Mouse (Mus musculus) left cerebral cortex, adult 2 months (tissue): ENCODE measurements around the gene Homer3. TPM values are rescaled to one million over a fixed set of nuclear protein-coding genes. Genes with fewer than 3 reads are reported as not detected.
A peak's percentile ranks its signal among the peaks of the same experiment; 100 is the strongest.

Experiments
- DNase-seq, 2 experiments: peaks; one replicate each; pipeline ENCODE4 v3.0.0; 2021 to 2022; ENCODE audit warnings: low spot score in 2 of 2, mixed read lengths in 1 of 2; ENCODE audit errors: extremely low spot score in 1 of 2
- H3K27ac ChIP-seq: fragments of 200-600 bp; 2 replicates; pipeline ENCODE4 v1.8.1; 2022
- H3K4me3 ChIP-seq: fragments of 200-600 bp; 2 replicates; pipeline ENCODE4 v1.8.1; 2022
- CTCF ChIP-seq: fragments of 200-600 bp; IDR thresholded peaks from 2 replicates; pipeline ENCODE4 v1.8.1; 2022; ENCODE audit warnings: antibody characterized with exemption, mild to moderate bottlenecking, moderate library complexity
- intact Hi-C: fragments of 180-260 bp; cut with DNase I; formaldehyde crosslinking; loops from one replicate; pipeline ENCODE4 v1.15.1; 2025
- long read RNA-seq, 2 experiments: library from polyadenylated mRNA; stranded (forward); transcript quantifications; one replicate each; pipeline ENCODE4 v2.0.0; 2021; ENCODE audit warnings: borderline mapping rate in 2 of 2
- total RNA-seq, 2 experiments: library from RNA; stranded (reverse); gene quantifications; 2 replicates each; pipeline ENCODE4 v1.2.3; 2021

Gene Homer3
- 1 to 10 TPM; 6.9 to 7.3 TPM for total RNA-seq
- long read RNA-seq, experiment 1, transcript Homer3-203 (10 exons, 2,445 nt), result major isoform, 12 of 13 reads
- long read RNA-seq, experiment 1, partial matches to known transcripts, result 1 of 13 reads
- long read RNA-seq, experiment 1, other reads (novel, unspliced or antisense), result 0 of 13 reads
- long read RNA-seq, experiment 2, partial matches to known transcripts, result 1 of 11 reads
- long read RNA-seq, experiment 2, other reads (novel, unspliced or antisense), result 5 of 11 reads

DNA sequence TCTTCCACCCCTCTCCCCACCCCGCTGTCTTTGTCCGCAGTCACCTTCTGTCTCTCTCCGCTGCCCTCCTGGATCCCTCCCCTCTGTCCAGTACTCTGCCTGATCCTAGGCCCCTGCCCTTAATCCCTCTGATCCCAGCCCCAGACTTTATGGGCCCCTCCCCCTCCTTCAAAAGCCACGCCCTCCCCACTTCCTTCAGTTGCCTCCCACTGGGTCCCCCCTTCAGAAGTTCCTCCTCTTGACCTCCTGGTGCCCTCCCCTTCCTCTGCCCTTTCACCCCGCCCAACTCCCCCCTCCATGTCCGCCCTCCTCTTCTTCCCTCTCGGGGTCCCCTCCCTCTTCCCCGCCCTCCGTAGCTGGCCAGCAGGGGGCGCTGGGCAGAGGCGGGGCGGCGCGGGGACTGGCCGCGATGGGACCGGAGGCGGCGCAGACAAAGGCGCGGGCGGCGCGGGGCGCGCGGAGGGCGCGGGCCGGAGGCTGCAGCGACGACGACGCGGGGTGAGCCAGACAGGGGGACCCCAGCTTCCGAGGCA lies at the start of gene Homer3:
Gene Homer3, plus strand, starts transcription at position 225 of the 533 bp plus-strand sequence.
- intact Hi-C loops, result no loop called here
- DNase-seq, result peak; percentile 79
- Histone ChIP-seq H3K27ac (peak within 1 kb of the TSS; percentile 45), H3K4me3 (peak within 1 kb of the TSS; percentile 58)
- peak; percentile 77 for TF ChIP-seq CTCF

DNA sequence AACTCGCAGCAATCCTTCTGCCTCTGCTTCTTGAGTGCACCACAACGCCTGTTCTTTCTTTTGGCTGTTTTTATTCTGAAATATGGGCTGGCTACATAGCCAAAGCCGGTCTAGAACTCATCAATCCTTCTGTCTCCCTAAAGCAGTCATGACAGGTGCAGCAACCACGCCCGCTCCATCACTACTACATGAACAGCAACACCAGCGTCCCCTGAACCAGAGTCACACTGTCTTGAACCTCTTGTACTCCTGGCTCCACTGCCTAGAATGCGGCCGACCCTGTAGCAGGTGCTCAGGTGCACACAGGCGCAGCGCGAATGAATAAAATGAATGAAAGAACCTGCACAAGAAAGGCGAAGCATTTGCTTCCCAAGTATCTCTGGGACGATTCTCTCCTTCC lies 49.0 kb upstream of the Homer3 start:
- TF ChIP-seq CTCF, result no peak
- peak in 1 of 2 experiments; percentile 21 for DNase-seq
- intact Hi-C loops, result loop anchor here (2.0 kb wide), 1 partner anchor 23 kb away; no protein-coding TSS in a partner anchor
- Histone ChIP-seq H3K27ac (peak overlapping the region; percentile 100), H3K4me3 (peak overlapping the region; percentile 69)

GRCm38 (mm10) chr8:70234080-70234780 lies 48.4 kb upstream of the Homer3 start, which contains the start of the genes Sugp2 and Armc6:
Sugp2 (plus strand) TSS chr8:70234226.
Armc6 (minus strand) TSS chr8:70234466.
- intact Hi-C loops, result loop anchor here (2.0 kb wide), 1 partner anchor 23 kb away; no protein-coding TSS in a partner anchor
- H3K4me3 ChIP-seq, result peak within 1 kb of the TSS; percentile 69
- peak within 1 kb of the TSS; percentile 100 for H3K27ac ChIP-seq
- peak; percentile 93 to 95 for DNase-seq
- no peak; the same call in 1 of the 2 replicates for TF ChIP-seq CTCF

GRCm38 (mm10) chr8:70234781-70235128 lies 47.9 kb upstream of the Homer3 start:
- intact Hi-C loops, result loop anchor here (2.0 kb wide), 1 partner anchor 24 kb away; no protein-coding TSS in a partner anchor
- Histone ChIP-seq H3K4me3 (peak overlapping the region; percentile 69), H3K27ac (peak overlapping the region; percentile 100)
- DNase-seq, result no peak
- TF ChIP-seq CTCF, result no peak; the same call in 1 of the 2 replicates

DNA sequence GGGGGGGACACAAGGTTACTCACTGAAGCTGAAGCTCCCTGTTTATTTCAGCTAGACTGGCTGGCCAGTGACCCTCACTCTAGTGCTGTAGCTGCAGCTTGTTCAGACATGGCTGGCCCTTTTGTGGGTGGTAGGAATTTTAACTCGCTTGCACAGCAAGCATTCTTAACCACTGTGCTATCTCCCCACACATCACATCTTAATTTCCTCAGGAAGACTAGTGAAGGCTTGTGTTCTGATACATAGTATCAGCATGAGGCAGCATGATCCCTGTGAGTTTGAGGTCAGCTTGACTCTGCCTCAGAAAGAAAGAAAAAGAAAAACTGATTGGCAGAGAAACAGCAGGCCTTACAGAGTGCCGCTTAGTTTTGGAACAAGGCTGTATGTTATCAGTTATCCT lies 44.8 kb upstream of the Homer3 start:
- Histone ChIP-seq H3K27ac (no peak overlapping the region), H3K4me3 (no peak overlapping the region)
- intact Hi-C loops, result no loop called here
- no peak for TF ChIP-seq CTCF
- DNase-seq, result no peak

DNA sequence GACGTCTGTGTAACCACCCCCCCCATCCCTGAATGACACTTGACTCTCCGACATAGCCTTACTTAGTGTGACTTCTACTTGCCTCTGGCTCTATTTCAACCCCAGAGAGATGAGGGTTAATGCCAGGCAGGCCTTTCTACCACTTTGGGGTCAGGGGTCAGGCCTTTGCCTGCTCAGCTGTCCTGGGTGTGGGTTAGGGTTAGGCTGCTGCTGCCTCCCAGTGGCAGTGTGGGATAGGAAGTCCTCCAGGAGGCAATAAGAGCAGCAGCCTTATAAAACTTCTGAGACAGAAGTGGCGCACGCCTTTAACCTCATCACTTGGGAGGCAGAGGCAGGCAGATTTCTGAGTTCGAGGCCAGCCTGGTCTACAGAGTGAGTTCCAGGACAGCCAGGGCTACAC lies 42.0 kb upstream of the Homer3 start:
- Histone ChIP-seq H3K4me3 (no peak overlapping the region), H3K27ac (no peak overlapping the region)
- no peak for DNase-seq
- peak; percentile 10 for TF ChIP-seq CTCF
- intact Hi-C loops, result no loop called here

GRCm38 (mm10) chr8:70246622-70247021 lies 36.0 kb upstream of the Homer3 start:
- no peak for TF ChIP-seq CTCF
- Histone ChIP-seq H3K27ac (no peak overlapping the region), H3K4me3 (no peak overlapping the region)
- DNase-seq, result no peak
- intact Hi-C loops, result no loop called here

GRCm38 (mm10) chr8:70247841-70248240 lies 34.8 kb upstream of the Homer3 start:
- Histone ChIP-seq H3K4me3 (no peak overlapping the region), H3K27ac (no peak overlapping the region)
- no peak for TF ChIP-seq CTCF
- DNase-seq, result no peak
- intact Hi-C loops, result no loop called here

DNA sequence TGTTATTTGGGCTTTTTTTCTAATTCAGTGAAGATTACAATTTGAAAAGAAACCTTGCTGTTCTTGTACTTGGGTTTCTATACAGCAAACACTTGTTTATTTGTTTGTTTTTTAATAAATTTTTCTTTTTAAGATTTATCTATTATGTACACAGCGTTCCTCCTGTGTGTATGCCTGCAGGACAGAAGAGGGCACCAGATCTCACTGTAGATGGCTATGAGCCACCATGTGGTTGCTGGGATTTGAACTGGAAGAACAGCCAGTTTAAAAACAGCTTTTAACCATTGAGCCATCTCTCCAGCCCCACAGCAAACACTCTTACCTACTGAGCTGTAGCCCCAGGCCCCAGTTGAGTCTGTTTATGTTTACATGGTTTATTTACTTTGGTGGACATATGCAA lies 28.0 kb upstream of the Homer3 start:
- intact Hi-C loops, result no loop called here
- peak; percentile 38 for TF ChIP-seq CTCF
- DNase-seq, result no peak
- no peak overlapping the region for H3K4me3 ChIP-seq
- H3K27ac ChIP-seq, result no peak overlapping the region

DNA sequence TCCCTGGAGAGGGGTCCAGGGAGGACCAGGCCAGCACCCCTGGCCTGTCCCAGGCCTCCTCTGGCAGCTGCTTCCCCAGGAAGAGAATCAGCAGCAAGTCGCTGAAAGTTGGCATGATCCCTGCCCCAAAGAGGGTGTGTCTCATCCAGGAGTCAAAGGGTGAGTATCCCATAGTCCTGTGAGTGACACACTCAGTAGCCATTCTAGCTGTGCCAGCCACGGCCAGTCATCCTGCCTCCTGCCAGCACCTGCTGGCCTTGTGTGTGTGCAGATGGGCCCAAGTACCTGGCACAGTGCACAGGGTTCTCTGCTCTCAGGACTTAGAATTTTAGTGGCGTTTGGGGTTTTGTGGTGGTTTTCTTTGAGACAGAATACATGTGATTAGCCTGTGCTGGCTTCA lies 25.2 kb upstream of the Homer3 start:
- TF ChIP-seq CTCF, result no peak
- Histone ChIP-seq H3K27ac (no peak overlapping the region), H3K4me3 (no peak overlapping the region)
- no peak for DNase-seq
- intact Hi-C loops, result no loop called here

DNA sequence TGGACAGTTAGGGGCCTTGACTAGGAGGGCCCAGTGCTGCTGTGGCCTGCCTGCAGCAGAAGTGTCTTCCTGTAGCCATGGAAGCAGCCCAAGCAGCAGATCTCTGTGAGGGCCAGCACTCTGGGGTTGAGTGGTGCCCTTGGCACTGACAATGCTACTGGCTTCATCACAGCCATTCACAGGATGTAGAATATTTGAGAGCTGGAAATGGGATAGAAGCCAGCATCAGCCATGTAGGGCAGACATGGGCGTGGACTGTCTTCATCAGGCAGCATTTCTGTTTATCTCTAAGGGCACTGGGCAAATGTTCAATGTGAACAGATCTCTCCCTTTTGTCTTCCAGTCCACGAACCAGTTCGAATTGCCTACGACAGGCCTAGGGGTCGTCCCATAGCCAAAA lies 24.0 kb upstream of the Homer3 start:
- no peak overlapping the region for H3K4me3 ChIP-seq

GRCm38 (mm10) chr8:70259043-70259442 lies 23.6 kb upstream of the Homer3 start:
- Histone ChIP-seq H3K4me3 (no peak overlapping the region), H3K27ac (no peak overlapping the region)
- DNase-seq, result no peak
- intact Hi-C loops, result no loop called here
- no peak for TF ChIP-seq CTCF

More for the DNA sequence above, 24.0 kb upstream of the Homer3 start:
- H3K27ac ChIP-seq, result no peak overlapping the region
- no peak for TF ChIP-seq CTCF
- no peak for DNase-seq
- intact Hi-C loops, result no loop called here
